Mouse (Mus musculus) thymus, postnatal 25 days (tissue): ENCODE measurements around the gene Olfr583.

Experiments
- DNase-seq: peaks from one replicate; pipeline ENCODE4 v3.0.0; 2022

Gene Olfr583

GRCm38 (mm10) chr7:103051000-103051399, at the start of gene Olfr583:
TSS of gene Olfr583 (plus strand) at chr7:103051300.
- no peak for DNase-seq

- DNase-seq: no peak
Measured at GRCm38 (mm10) chr7:103037724-103038123, 13.4 kb upstream of the Olfr583 start, which contains the start of gene Olfr582. TSS of gene Olfr582 (plus strand) at chr7:103038024.

GRCm38 (mm10) chr7:103081585-103081984, 30.5 kb downstream of the Olfr583 start, which contains the start of gene Olfr584:
TSS of gene Olfr584 (plus strand) at chr7:103081885.
- no peak for DNase-seq

- DNase-seq: no peak
Measured at GRCm38 (mm10) chr7:103097420-103097819, 46.3 kb downstream of the Olfr583 start, which contains the start of gene Olfr585. TSS of gene Olfr585 (plus strand) at chr7:103097720.
